Mouse (Mus musculus) heart, embryonic 15.5 days (tissue): Measurements from ENCODE around the gene Gpr62. TPM values are rescaled to one million over a fixed set of nuclear protein-coding genes. Genes with fewer than 3 reads are reported as not detected.

Experiments
- ATAC-seq: fragments of 200-750 bp; cut with Nextera tagmentation; replicated peaks from 2 replicates; pipeline ENCODE4 v1.8.0; 2017; ENCODE audit warnings: low read depth, moderate TSS enrichment; ENCODE audit not compliant: insufficient number of reproducible peaks, insufficient read depth, low FRiP score
- H3K27ac ChIP-seq: fragments of 300-500 bp; sonication (generic); 2 replicates; pipeline ENCODE4 v1.5.1; 2015; ENCODE audit warnings: mild to moderate bottlenecking, inconsistent platforms
- H3K27me3 ChIP-seq: fragments of 300-500 bp; sonication (generic); 2 replicates; pipeline ENCODE4 v1.6.1; 2015; ENCODE audit warnings: inconsistent platforms
- H3K36me3 ChIP-seq: fragments of 300-500 bp; sonication (generic); 2 replicates; pipeline ENCODE4 v1.6.1; 2015; ENCODE audit warnings: mild to moderate bottlenecking, inconsistent platforms
- H3K4me1 ChIP-seq: fragments of 300-500 bp; sonication (generic); replicated peaks from 2 replicates; pipeline ENCODE4 v1.6.1; 2015; ENCODE audit warnings: inconsistent platforms
- H3K4me2 ChIP-seq: fragments of 300-500 bp; sonication (generic); 2 replicates; pipeline ENCODE4 v1.6.1; 2015; ENCODE audit warnings: inconsistent platforms, mild to moderate bottlenecking, moderate library complexity
- H3K4me3 ChIP-seq: fragments of 300-500 bp; sonication (generic); 2 replicates; pipeline ENCODE4 v1.5.1; 2015; ENCODE audit warnings: mild to moderate bottlenecking, inconsistent platforms
- H3K9ac ChIP-seq: fragments of 300-500 bp; sonication (generic); 2 replicates; pipeline ENCODE4 v1.6.1; 2015; ENCODE audit warnings: mild to moderate bottlenecking, inconsistent platforms
- H3K9me3 ChIP-seq: fragments of 300-500 bp; sonication (generic); replicated peaks from 2 replicates; pipeline ENCODE4 v1.6.1; 2016; ENCODE audit warnings: inconsistent platforms
- WGBS: fragments of 180-500 bp; shearing (Covaris S2); methylation state at CpG from one replicate; pipeline ENCODE4 v1.1.7; 2015; ENCODE audit warnings: mixed read lengths; 5-methylcytosine and 5-hydroxymethylcytosine counted together
- polyA plus RNA-seq: library from polyadenylated mRNA; unstranded; fragments of >200 nt; fragmentation: Nextera tagmentation; extraction: Ambion mirVana; gene quantifications from 2 replicates; pipeline ENCODE4 v1.2.1, GENCODE M21; 2015

Gene Gpr62
- polyA plus RNA-seq, 1 experiment from 2014 or later, result 0.10 TPM

GRCm38 (mm10) chr9:106482578-106483115 lies 16.9 kb upstream of the Gpr62 start:
- H3K4me3 ChIP-seq, result no peak overlapping the region
- WGBS, result 84% methylated on average over 17 of the region's 17 CpGs
- H3K36me3 ChIP-seq, result peaks cover 29% of the 10 kb centered on the region
- H3K4me2 ChIP-seq, result no peak overlapping the region
- H3K27me3 ChIP-seq, result no peaks in the 10 kb centered on the region
- H3K4me1 ChIP-seq, result peaks cover 7% of the 10 kb centered on the region
- H3K27ac ChIP-seq, result no peak overlapping the region
- no peaks in the 10 kb centered on the region for H3K9me3 ChIP-seq
- no peak overlapping the region for H3K9ac ChIP-seq
- ATAC-seq, result no peak

- Histone ChIP-seq H3K4me2 (no peak overlapping the region), H3K9me3 (no peaks in the 10 kb centered on the region), H3K27ac (no peak overlapping the region), H3K27me3 (no peaks in the 10 kb centered on the region), H3K36me3 (peaks cover 29% of the 10 kb centered on the region), H3K4me3 (no peak overlapping the region), H3K4me1 (peaks cover 10% of the 10 kb centered on the region), H3K9ac (no peak overlapping the region)
- no peak for ATAC-seq
- WGBS, result 91% methylated on average over 13 of the region's 13 CpGs
Observed at GRCm38 (mm10) chr9:106481676-106482075, 15.9 kb upstream of the Gpr62 start.

- WGBS, result 87% methylated on average over 15 of the region's 15 CpGs
Observed at GRCm38 (mm10) chr9:106481075-106481474, 15.3 kb upstream of the Gpr62 start.

GRCm38 (mm10) chr9:106480541-106480940 lies 14.8 kb upstream of the Gpr62 start:
- no peak for ATAC-seq
- no peaks in the 10 kb centered on the region for H3K9me3 ChIP-seq
- peaks cover 22% of the 10 kb centered on the region for H3K4me1 ChIP-seq
- no peak overlapping the region for H3K9ac ChIP-seq
- H3K4me3 ChIP-seq, result no peak overlapping the region
- no peaks in the 10 kb centered on the region for H3K27me3 ChIP-seq
- no peak overlapping the region for H3K4me2 ChIP-seq
- peaks cover 29% of the 10 kb centered on the region for H3K36me3 ChIP-seq
- 90% methylated on average over 7 of the region's 7 CpGs for WGBS
- no peak overlapping the region for H3K27ac ChIP-seq

More at GRCm38 (mm10) chr9:106481075-106481474, 15.3 kb upstream of the Gpr62 start:
- Histone ChIP-seq H3K27me3 (no peaks in the 10 kb centered on the region), H3K4me1 (peaks cover 16% of the 10 kb centered on the region), H3K4me3 (no peak overlapping the region), H3K4me2 (no peak overlapping the region), H3K27ac (no peak overlapping the region), H3K9me3 (no peaks in the 10 kb centered on the region), H3K36me3 (peaks cover 29% of the 10 kb centered on the region), H3K9ac (no peak overlapping the region)
- ATAC-seq, result no peak

GRCm38 (mm10) chr9:106478101-106478500 lies 12.4 kb upstream of the Gpr62 start:
- no peak overlapping the region for H3K27ac ChIP-seq
- H3K9ac ChIP-seq, result peak overlapping the region; percentile 53
- peaks cover 10% of the 10 kb centered on the region for H3K36me3 ChIP-seq
- no peaks in the 10 kb centered on the region for H3K27me3 ChIP-seq
- peaks cover 39% of the 10 kb centered on the region for H3K4me1 ChIP-seq
- peak overlapping the region; percentile 65 for H3K4me3 ChIP-seq
- ATAC-seq, result no peak
- 72% methylated on average over 9 of the region's 9 CpGs for WGBS
- peak overlapping the region; percentile 88 for H3K4me2 ChIP-seq
- no peaks in the 10 kb centered on the region for H3K9me3 ChIP-seq

GRCm38 (mm10) chr9:106477649-106478048 lies 11.9 kb upstream of the Gpr62 start:
- peak overlapping the region; percentile 53 for H3K9ac ChIP-seq
- H3K36me3 ChIP-seq, result peaks cover 5% of the 10 kb centered on the region; the same call in 1 of the 2 replicates
- no peaks in the 10 kb centered on the region for H3K27me3 ChIP-seq
- H3K9me3 ChIP-seq, result no peaks in the 10 kb centered on the region
- ATAC-seq, result no peak
- H3K4me2 ChIP-seq, result peak overlapping the region; percentile 88
- WGBS, result 2% methylated on average over 16 of the region's 16 CpGs
- no peak overlapping the region for H3K27ac ChIP-seq
- H3K4me1 ChIP-seq, result peaks cover 40% of the 10 kb centered on the region
- peak overlapping the region; percentile 65 for H3K4me3 ChIP-seq

GRCm38 (mm10) chr9:106476924-106477484 lies 11.3 kb upstream of the Gpr62 start, which contains the start of gene Parp3:
Gene Parp3 (minus strand): TSS chr9:106476949.
- Histone ChIP-seq H3K27me3 (no peaks in the 10 kb centered on the region), H3K36me3 (peaks cover 4% of the 10 kb centered on the region; the same call in 1 of the 2 replicates), H3K4me1 (peaks cover 47% of the 10 kb centered on the region), H3K9ac (peak within 1 kb of the TSS; percentile 53), H3K27ac (peak within 1 kb of the TSS; percentile 77), H3K4me3 (peak within 1 kb of the TSS; percentile 65), H3K4me2 (peak within 1 kb of the TSS; percentile 88), H3K9me3 (no peaks in the 10 kb centered on the region)
- peak; percentile 96 for ATAC-seq
- WGBS, result under 1% methylated on average over 41 of the region's 41 CpGs

- Histone ChIP-seq H3K27ac (peak overlapping the region; percentile 77), H3K4me3 (peak overlapping the region; percentile 65)
Observed at GRCm38 (mm10) chr9:106476002-106476923, 10.5 kb upstream of the Gpr62 start.

GRCm38 (mm10) chr9:106475663-106476001 lies 9.9 kb upstream of the Gpr62 start, which contains the start of gene Rrp9:
Gene Rrp9 (plus strand): TSS chr9:106475963.
- Histone ChIP-seq H3K9me3 (no peaks in the 10 kb centered on the region), H3K27me3 (no peaks in the 10 kb centered on the region), H3K36me3 (no peaks in the 10 kb centered on the region; the same call in 1 of the 2 replicates), H3K4me1 (peaks cover 51% of the 10 kb centered on the region), H3K4me3 (peak within 1 kb of the TSS; percentile 65), H3K4me2 (peak within 1 kb of the TSS; percentile 63), H3K9ac (peak within 1 kb of the TSS; percentile 42), H3K27ac (peak within 1 kb of the TSS; percentile 77)
- WGBS, result 81% methylated on average over 10 of the region's 10 CpGs
- ATAC-seq, result no peak

More at GRCm38 (mm10) chr9:106476002-106476923, 10.5 kb upstream of the Gpr62 start:
- no peaks in the 10 kb centered on the region for H3K9me3 ChIP-seq
- peak; percentile 20 for ATAC-seq
- H3K27me3 ChIP-seq, result no peaks in the 10 kb centered on the region
- 20% methylated on average over 16 of the region's 16 CpGs for WGBS
- peaks cover 51% of the 10 kb centered on the region for H3K4me1 ChIP-seq
- H3K36me3 ChIP-seq, result peaks cover 3% of the 10 kb centered on the region; the same call in 1 of the 2 replicates
- H3K9ac ChIP-seq, result peak overlapping the region; percentile 42
- H3K4me2 ChIP-seq, result peak overlapping the region; percentile 63

GRCm38 (mm10) chr9:106475046-106475445 lies 9.3 kb upstream of the Gpr62 start:
- Histone ChIP-seq H3K36me3 (no peaks in the 10 kb centered on the region), H3K4me2 (0 out of 2 replicates have a peak overlapping the region, but pooled peaks have one; percentile 7), H3K4me3 (no peak overlapping the region), H3K9ac (no peak overlapping the region), H3K4me1 (peaks cover 51% of the 10 kb centered on the region), H3K27me3 (no peaks in the 10 kb centered on the region), H3K27ac (no peak overlapping the region), H3K9me3 (no peaks in the 10 kb centered on the region)
- WGBS, result 59% methylated on average over 7 of the region's 7 CpGs
- no peak for ATAC-seq

- Histone ChIP-seq H3K9ac (no peak overlapping the region), H3K4me1 (peaks cover 51% of the 10 kb centered on the region), H3K36me3 (no peaks in the 10 kb centered on the region), H3K4me3 (no peak overlapping the region), H3K27me3 (no peaks in the 10 kb centered on the region), H3K27ac (no peak overlapping the region), H3K9me3 (no peaks in the 10 kb centered on the region), H3K4me2 (peak overlapping the region; percentile 24; the same call in 1 of the 2 replicates)
- WGBS, result 5% methylated on average over 6 of the region's 6 CpGs
- no peak for ATAC-seq
Observed at GRCm38 (mm10) chr9:106474456-106474855, 8.7 kb upstream of the Gpr62 start.
